Mouse (Mus musculus) heart, postnatal 0 days (tissue): ENCODE measurements around the gene Ppp6c.

Source experiments
- CTCF ChIP-seq: IDR thresholded peaks from 2 replicates; pipeline ENCODE4 v1.5.1; 2016; ENCODE audit warnings: antibody characterized with exemption, control low read depth, low read depth
- EP300 ChIP-seq: IDR thresholded peaks from 2 replicates; pipeline ENCODE4 v1.6.1; 2016; ENCODE audit warnings: antibody characterized with exemption, low read depth

DNA sequence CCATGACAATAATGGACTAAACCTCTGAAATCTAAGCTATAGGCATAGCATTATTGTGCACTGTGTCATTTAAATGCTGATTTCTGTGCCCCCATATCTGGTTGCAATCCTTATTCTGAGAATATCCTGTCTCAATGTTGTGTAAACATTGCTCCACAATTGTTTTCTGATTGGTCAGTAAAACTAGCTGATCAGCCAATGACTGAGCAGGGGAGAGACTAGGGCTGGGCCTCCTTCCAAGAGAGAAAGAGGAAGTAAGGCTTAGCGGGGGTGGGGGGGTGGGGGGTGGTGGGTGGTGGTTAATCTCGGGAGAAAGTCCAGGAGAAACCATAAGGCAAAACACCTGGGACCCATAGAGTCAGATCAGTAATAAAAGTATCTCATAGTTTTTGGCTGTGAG lies 78.2 kb downstream of the Ppp6c start:
- TF ChIP-seq CTCF, result no peak
- no peak for TF ChIP-seq EP300
